Mouse (Mus musculus): ENCODE measurements around the gene Rtn4. TPM values are rescaled to one million over a fixed set of nuclear protein-coding genes. Genes with fewer than 3 reads are reported as not detected.
A peak's percentile ranks its signal among the peaks of the same experiment; 100 is the strongest.
"Not testable (repeated sequence)": the region's sequence is repeated elsewhere in the genome, so short reads cannot be mapped to it uniquely, and the experiment has no call there.

Gene Rtn4
- 100 to 1,000 TPM; 113 to 115 TPM for total RNA-seq (2021)
- long read RNA-seq, experiment 1, partial matches to known transcripts: 2 of 10 reads
- long read RNA-seq, experiment 1, other reads (novel, unspliced or antisense): 5 of 10 reads
- long read RNA-seq, experiment 2, transcript Rtn4-202 (7 exons, 3,615 nt): major isoform, 6 of 14 reads
- long read RNA-seq, experiment 2, partial matches to known transcripts: 1 of 14 reads
- long read RNA-seq, experiment 2, other reads (novel, unspliced or antisense): 6 of 14 reads

GRCm38 (mm10) chr11:29692683-29693272 is at the start of gene Rtn4:
TSS of gene Rtn4 (plus strand) at chr11:29692947.
- DNase-seq: peak; percentile 96 to 97

GRCm38 (mm10) chr11:29644421-29644820 is 48.3 kb upstream of the Rtn4 start:
- intact Hi-C loops (cut with DNase I): no loop called here
- no peak for DNase-seq

More at GRCm38 (mm10) chr11:29692683-29693272, at the start of gene Rtn4:
- intact Hi-C loops (cut with DNase I): loop anchor here (2.0 to 10.0 kb wide), 4 partner anchors 65 to 332 kb away; partner anchors contain the start of genes Ccdc88a, Clhc1 and Eml6

- intact Hi-C loops (cut with DNase I): no loop called here
- no peak for DNase-seq
Measured at GRCm38 (mm10) chr11:29645411-29646066, 47.2 kb upstream of the Rtn4 start.

- intact Hi-C loops (cut with DNase I): no loop called here
- DNase-seq: no peak
Measured at GRCm38 (mm10) chr11:29647568-29648319, 45.0 kb upstream of the Rtn4 start.

GRCm38 (mm10) chr11:29655381-29655780 is 37.4 kb upstream of the Rtn4 start:
- DNase-seq: not testable (repeated sequence)

GRCm38 (mm10) chr11:29660740-29661139 is 32.0 kb upstream of the Rtn4 start:
- DNase-seq: no peak
- intact Hi-C loops (cut with DNase I): no loop called here

More at GRCm38 (mm10) chr11:29655381-29655780, 37.4 kb upstream of the Rtn4 start:
- intact Hi-C loops (cut with DNase I): not testable (repeated sequence)

- DNase-seq: no peak
- intact Hi-C loops (cut with DNase I): no loop called here
Measured at GRCm38 (mm10) chr11:29667634-29668033, 25.1 kb upstream of the Rtn4 start.

GRCm38 (mm10) chr11:29669706-29670105 is 23.0 kb upstream of the Rtn4 start:
- intact Hi-C loops (cut with DNase I): no loop called here

GRCm38 (mm10) chr11:29673359-29673758 is 19.4 kb upstream of the Rtn4 start:
- DNase-seq: no peak
- intact Hi-C loops (cut with DNase I): no loop called here

More at GRCm38 (mm10) chr11:29669706-29670105, 23.0 kb upstream of the Rtn4 start:
- DNase-seq: no peak

- no peak for DNase-seq
Measured at GRCm38 (mm10) chr11:29676718-29677117, 16.0 kb upstream of the Rtn4 start.

GRCm38 (mm10) chr11:29679942-29680341 is 12.8 kb upstream of the Rtn4 start:
- intact Hi-C loops (cut with DNase I): no loop called here
- DNase-seq: no peak

More at GRCm38 (mm10) chr11:29676718-29677117, 16.0 kb upstream of the Rtn4 start:
- intact Hi-C loops (cut with DNase I): no loop called here

- intact Hi-C loops (cut with DNase I): no loop called here
- DNase-seq: no peak
Measured at GRCm38 (mm10) chr11:29680771-29681170, 12.0 kb upstream of the Rtn4 start.

- no peak for DNase-seq
- intact Hi-C loops (cut with DNase I): no loop called here
Measured at GRCm38 (mm10) chr11:29684272-29684671, 8.5 kb upstream of the Rtn4 start.

- DNase-seq: no peak
- intact Hi-C loops (cut with DNase I): no loop called here
Measured at GRCm38 (mm10) chr11:29686176-29686575, 6.6 kb upstream of the Rtn4 start.

GRCm38 (mm10) chr11:29691556-29691955 is 1.2 kb upstream of the Rtn4 start:
- intact Hi-C loops (cut with DNase I): loop anchor here (5.0 to 10.0 kb wide), 3 partner anchors 64 to 333 kb away; partner anchors contain the start of genes Ccdc88a and Eml6
- DNase-seq: no peak

- peak; percentile 19 to 37 for DNase-seq
- intact Hi-C loops (cut with DNase I): loop anchor here (2.0 to 10.0 kb wide), 4 partner anchors 65 to 333 kb away; partner anchors contain the start of genes Ccdc88a, Clhc1 and Eml6
Measured at GRCm38 (mm10) chr11:29692111-29692682, 550 bp upstream of the Rtn4 start.

- intact Hi-C loops (cut with DNase I): loop anchor here (2.0 to 10.0 kb wide), 4 partner anchors 66 to 331 kb away; partner anchors contain the start of genes Ccdc88a, Clhc1 and Eml6
- DNase-seq: peak; percentile 87 to 89
Measured at GRCm38 (mm10) chr11:29693576-29694410, 1.0 kb downstream of the Rtn4 start.

- no peak for DNase-seq
- intact Hi-C loops (cut with DNase I): loop anchor here (5.0 to 10.0 kb wide), 3 partner anchors 67 to 330 kb away; partner anchors contain the start of genes Ccdc88a and Eml6
Measured at GRCm38 (mm10) chr11:29694754-29695153, 2.0 kb downstream of the Rtn4 start.

- DNase-seq: peak; percentile 35 to 40
- intact Hi-C loops (cut with DNase I): no loop called here
Measured at GRCm38 (mm10) chr11:29702721-29703120, 10.0 kb downstream of the Rtn4 start.

Data from heart, postnatal 14 days (tissue).